Mouse (Mus musculus): Measurements from ENCODE around the gene Lman2. TPM values are rescaled to one million over a fixed set of nuclear protein-coding genes. Genes with fewer than 3 reads are reported as not detected.

Lman2 gene
- polyA plus RNA-seq, 1 experiment from 2014 or later, result 93.7 TPM

DNA sequence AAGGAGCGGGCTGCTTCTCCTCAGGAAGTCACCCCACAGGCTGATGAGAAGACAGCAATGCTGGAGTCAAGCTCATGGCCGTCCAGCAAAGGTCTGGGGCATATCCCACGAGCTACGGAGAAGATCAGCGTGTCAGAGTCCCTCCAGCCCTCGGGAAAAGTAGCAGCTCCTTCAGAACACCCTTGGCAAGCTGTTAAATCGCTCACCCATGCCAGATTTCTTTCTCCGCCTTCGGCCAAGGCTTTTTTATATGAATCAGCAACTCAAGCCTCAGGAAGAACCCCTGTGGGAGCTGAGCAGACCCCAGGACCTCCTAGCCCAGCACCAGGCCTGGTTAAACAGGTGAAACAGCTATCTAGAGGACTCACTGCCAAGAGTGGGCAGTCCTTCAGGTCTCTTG lies 49.5 kb downstream of the Lman2 start:
- H3K4me3 ChIP-seq (replicated peaks; ENCODE audit: low read depth, low read length), result no peak overlapping the region
- 52% methylated on average over 9 of the region's 9 CpGs for WGBS
- no peaks in the 10 kb centered on the region for H3K27me3 ChIP-seq (ENCODE audit: insufficient read depth, low read length)
- ATAC-seq (replicated peaks; ENCODE audit: low FRiP score, low read depth), result no peak
- no peaks in the 10 kb centered on the region for H3K4me1 ChIP-seq (replicated peaks; ENCODE audit: insufficient read depth, low read length)
- no peak overlapping the region for H3K9ac ChIP-seq (ENCODE audit: low read depth, low read length)
- H3K27ac ChIP-seq, result no peak overlapping the region
- no peaks in the 10 kb centered on the region for H3K9me3 ChIP-seq (replicated peaks; ENCODE audit: low read length)
- no peak overlapping the region for H3K4me2 ChIP-seq (ENCODE audit: low read length)
- TF ChIP-seq CTCF (IDR thresholded peaks at IDR 0.05; ENCODE audit: low read depth), result no peak
- DNase-seq (ENCODE audit: low spot score), result no peak
- H3K36me3 ChIP-seq (ENCODE audit: insufficient read depth, low read length), result peaks cover 63% of the 10 kb centered on the region

DNA sequence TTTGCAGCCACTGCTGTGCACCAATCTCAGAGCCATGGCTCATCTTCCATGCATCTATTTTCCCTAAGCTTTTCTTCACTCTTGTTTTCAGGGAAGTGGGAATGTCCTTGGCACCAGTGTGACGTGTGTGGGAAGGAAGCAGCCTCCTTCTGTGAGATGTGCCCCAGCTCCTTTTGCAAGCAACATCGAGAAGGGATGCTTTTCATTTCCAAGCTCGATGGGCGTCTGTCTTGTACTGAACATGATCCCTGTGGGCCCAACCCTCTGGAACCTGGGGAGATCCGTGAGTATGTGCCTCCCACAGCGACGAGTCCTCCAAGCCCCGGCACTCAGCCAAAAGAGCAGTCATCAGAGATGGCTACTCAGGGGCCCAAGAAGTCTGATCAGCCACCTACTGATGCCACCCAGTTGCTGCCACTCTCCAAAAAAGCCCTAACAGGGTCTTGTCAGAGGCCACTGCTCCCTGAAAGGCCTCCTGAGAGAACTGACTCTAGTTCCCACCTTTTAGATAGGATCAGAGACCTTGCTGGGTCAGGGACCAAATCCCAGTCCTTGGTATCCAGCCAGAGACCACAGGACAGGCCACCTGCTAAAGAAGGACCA lies 50.5 kb downstream of the Lman2 start:
- no peak overlapping the region for H3K4me3 ChIP-seq (replicated peaks; ENCODE audit: low read depth, low read length)
- DNase-seq (ENCODE audit: low spot score) (no peak), ATAC-seq (replicated peaks; ENCODE audit: low FRiP score, low read depth) (no peak)
- H3K4me1 ChIP-seq (replicated peaks; ENCODE audit: insufficient read depth, low read length), result no peaks in the 10 kb centered on the region
- WGBS, result 85% methylated on average over 8 of the region's 8 CpGs
- peaks cover 68% of the 10 kb centered on the region for H3K36me3 ChIP-seq (ENCODE audit: insufficient read depth, low read length)
- no peak overlapping the region for H3K9ac ChIP-seq (ENCODE audit: low read depth, low read length)
- no peak overlapping the region for H3K4me2 ChIP-seq (ENCODE audit: low read length)
- no peaks in the 10 kb centered on the region for H3K27me3 ChIP-seq (ENCODE audit: insufficient read depth, low read length)
- H3K9me3 ChIP-seq (replicated peaks; ENCODE audit: low read length), result no peaks in the 10 kb centered on the region
- no peak overlapping the region for H3K27ac ChIP-seq
- TF ChIP-seq CTCF (IDR thresholded peaks at IDR 0.05; ENCODE audit: low read depth), result no peak

DNA sequence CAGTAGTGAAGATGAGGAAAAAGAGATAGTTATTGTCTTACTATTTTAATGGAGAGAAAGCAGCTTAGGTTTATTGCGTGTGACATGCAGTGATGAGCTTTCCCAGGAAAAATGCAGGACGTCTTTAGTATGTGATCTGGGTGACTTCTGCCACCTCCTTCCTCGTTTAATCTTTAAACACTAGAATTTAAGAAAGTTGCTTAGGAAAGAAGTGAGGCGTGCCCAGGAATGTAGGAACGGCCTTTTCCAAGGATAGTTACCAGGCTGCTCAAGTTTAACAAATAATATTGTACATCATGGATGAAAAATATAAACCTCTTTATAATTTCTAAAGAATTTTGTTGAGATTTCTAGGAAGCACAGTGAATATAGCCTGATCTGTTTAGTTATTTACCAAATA lies 61.7 kb downstream of the Lman2 start:
- no peak overlapping the region for H3K27ac ChIP-seq
- H3K4me3 ChIP-seq (replicated peaks; ENCODE audit: low read depth, low read length), result no peak overlapping the region
- no peak overlapping the region for H3K9ac ChIP-seq (ENCODE audit: low read depth, low read length)
- TF ChIP-seq CTCF (IDR thresholded peaks at IDR 0.05; ENCODE audit: low read depth), result no peak
- H3K4me1 ChIP-seq (replicated peaks; ENCODE audit: insufficient read depth, low read length), result no peaks in the 10 kb centered on the region
- no peak for DNase-seq (ENCODE audit: low spot score)
- WGBS, result 64% methylated on average over 5 of the region's 5 CpGs
- no peaks in the 10 kb centered on the region for H3K9me3 ChIP-seq (replicated peaks; ENCODE audit: low read length)
- H3K4me2 ChIP-seq (ENCODE audit: low read length), result no peak overlapping the region
- no peaks in the 10 kb centered on the region for H3K27me3 ChIP-seq (ENCODE audit: insufficient read depth, low read length)
- no peak for ATAC-seq (replicated peaks; ENCODE audit: low FRiP score, low read depth)
- peaks cover 65% of the 10 kb centered on the region for H3K36me3 ChIP-seq (ENCODE audit: insufficient read depth, low read length)

DNA sequence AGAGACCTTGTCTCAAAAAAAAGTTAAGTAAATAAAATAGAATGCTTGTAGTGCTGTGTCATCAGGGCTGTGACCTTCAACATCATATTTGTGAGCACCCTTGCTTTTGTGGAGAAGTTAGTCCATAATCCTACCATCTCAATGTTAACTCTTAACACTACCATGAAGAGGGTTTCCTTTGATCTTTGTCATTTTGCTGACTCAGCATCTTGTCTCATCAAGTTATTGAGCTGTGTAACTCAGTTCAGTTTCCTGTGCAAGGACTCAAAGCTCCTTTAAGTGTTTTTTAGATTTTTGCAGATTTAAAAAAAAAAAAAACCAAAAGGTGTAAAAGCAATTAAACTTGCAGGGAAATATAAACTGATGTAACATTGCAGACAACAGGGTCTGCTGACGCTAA lies 65.8 kb downstream of the Lman2 start:
- DNase-seq (ENCODE audit: low spot score) (no peak), ATAC-seq (replicated peaks; ENCODE audit: low FRiP score, low read depth) (no peak)
- H3K27ac ChIP-seq, result no peak overlapping the region
- no peak for TF ChIP-seq CTCF (IDR thresholded peaks at IDR 0.05; ENCODE audit: low read depth)
- no peaks in the 10 kb centered on the region for H3K27me3 ChIP-seq (ENCODE audit: insufficient read depth, low read length)
- H3K9ac ChIP-seq (ENCODE audit: low read depth, low read length), result no peak overlapping the region
- WGBS, result 95% methylated on average over 1 of the region's 1 CpGs
- H3K4me1 ChIP-seq (replicated peaks; ENCODE audit: insufficient read depth, low read length), result no peaks in the 10 kb centered on the region
- H3K4me3 ChIP-seq (replicated peaks; ENCODE audit: low read depth, low read length), result no peak overlapping the region
- H3K4me2 ChIP-seq (ENCODE audit: low read length), result no peak overlapping the region
- H3K9me3 ChIP-seq (replicated peaks; ENCODE audit: low read length), result no peaks in the 10 kb centered on the region
- H3K36me3 ChIP-seq (ENCODE audit: insufficient read depth, low read length), result peaks cover 62% of the 10 kb centered on the region

Other genes with a start within 250 kb of the Lman2 start
- gene Gm17617, start 229.2 kb downstream of the Lman2 start, polyA plus RNA-seq (2015; fragmentation: Nextera tagmentation; extraction: Ambion mirVana), result not detected in 2 replicates
- 14.6 and 15.8 TPM in 2 replicates for gene Fgfr4, start 210.1 kb downstream of the Lman2 start, polyA plus RNA-seq (2015; fragmentation: Nextera tagmentation; extraction: Ambion mirVana)
- 51.7 and 52.5 TPM in 2 replicates for gene Nsd1, start 153.0 kb downstream of the Lman2 start, polyA plus RNA-seq (2015; fragmentation: Nextera tagmentation; extraction: Ambion mirVana)
- gene Prelid1, start 42.3 kb downstream of the Lman2 start, polyA plus RNA-seq (2015; fragmentation: Nextera tagmentation; extraction: Ambion mirVana), result 398 and 435 TPM in 2 replicates
- gene Rab24, start 40.8 kb downstream of the Lman2 start, polyA plus RNA-seq (2015; fragmentation: Nextera tagmentation; extraction: Ambion mirVana), result 84.8 and 93.1 TPM in 2 replicates
- gene Mxd3, start 33.0 kb downstream of the Lman2 start, polyA plus RNA-seq (2015; fragmentation: Nextera tagmentation; extraction: Ambion mirVana), result 14.9 and 15.1 TPM in 2 replicates
- gene Rgs14, start 6.9 kb upstream of the Lman2 start, polyA plus RNA-seq (2015; fragmentation: Nextera tagmentation; extraction: Ambion mirVana), result 1.6 and 1.7 TPM in 2 replicates
- gene Slc34a1, start 35.4 kb upstream of the Lman2 start, polyA plus RNA-seq (2015; fragmentation: Nextera tagmentation; extraction: Ambion mirVana), result 344 and 465 TPM in 2 replicates
- gene Pfn3, start 52.4 kb upstream of the Lman2 start, polyA plus RNA-seq (2015; fragmentation: Nextera tagmentation; extraction: Ambion mirVana), result not detected in 2 replicates
- gene F12, start 64.0 kb upstream of the Lman2 start, polyA plus RNA-seq (2015; fragmentation: Nextera tagmentation; extraction: Ambion mirVana), result 0.05 and 0.45 TPM in 2 replicates
- gene Grk6, start 82.3 kb upstream of the Lman2 start, polyA plus RNA-seq (2015; fragmentation: Nextera tagmentation; extraction: Ambion mirVana), result 29.5 and 29.8 TPM in 2 replicates
- gene Prr7, start 101.5 kb upstream of the Lman2 start, polyA plus RNA-seq (2015; fragmentation: Nextera tagmentation; extraction: Ambion mirVana), result 0.63 and 0.75 TPM in 2 replicates
- gene Dbn1, start 125.3 kb upstream of the Lman2 start, polyA plus RNA-seq (2015; fragmentation: Nextera tagmentation; extraction: Ambion mirVana), result 104 and 125 TPM in 2 replicates
- 112 and 124 TPM in 2 replicates for gene Pdlim7, start 150.9 kb upstream of the Lman2 start, polyA plus RNA-seq (2015; fragmentation: Nextera tagmentation; extraction: Ambion mirVana)
- 1.7 and 1.8 TPM in 2 replicates for gene Dok3, start 166.5 kb upstream of the Lman2 start, polyA plus RNA-seq (2015; fragmentation: Nextera tagmentation; extraction: Ambion mirVana)
- gene Ddx41, start 173.9 kb upstream of the Lman2 start, polyA plus RNA-seq (2015; fragmentation: Nextera tagmentation; extraction: Ambion mirVana), result 60.1 and 60.3 TPM in 2 replicates
- gene Fam193b, start 208.3 kb upstream of the Lman2 start, polyA plus RNA-seq (2015; fragmentation: Nextera tagmentation; extraction: Ambion mirVana), result 23.9 and 24.9 TPM in 2 replicates
- gene Tmed9, start 210.9 kb upstream of the Lman2 start, polyA plus RNA-seq (2015; fragmentation: Nextera tagmentation; extraction: Ambion mirVana), result 136 and 160 TPM in 2 replicates
- 20.1 and 22.8 TPM in 2 replicates for gene B4galt7, start 237.1 kb upstream of the Lman2 start, polyA plus RNA-seq (2015; fragmentation: Nextera tagmentation; extraction: Ambion mirVana)